Mouse (Mus musculus) lung, adult 2 months (tissue): Measurements from ENCODE around the gene Cyp8b1.

Source experiments
- CTCF ChIP-seq: fragments of 200-500 bp; IDR thresholded peaks from 2 replicates; pipeline ENCODE4 v1.5.1; 2011; ENCODE audit warnings: mild to moderate bottlenecking, low read length, control low read depth; ENCODE audit not compliant: insufficient read depth
- POLR2A ChIP-seq: fragments of 200-500 bp; IDR thresholded peaks from 2 replicates; pipeline ENCODE4 v1.6.1; 2011; ENCODE audit warnings: low read depth, mild to moderate bottlenecking, control low read depth, low read length, borderline replicate concordance; ENCODE audit errors: extremely low read depth

GRCm38 (mm10) chr9:121943005-121943404, 26.9 kb upstream of the Cyp8b1 start:
- no peak for TF ChIP-seq CTCF
- no peak for TF ChIP-seq POLR2A
